Mouse (Mus musculus): ENCODE results near the gene Tmem267. TPM values are rescaled to one million over a fixed set of nuclear protein-coding genes. Genes with fewer than 3 reads are reported as not detected.
A peak's percentile ranks its signal among the peaks of the same experiment; 100 is the strongest.
"Not testable (repeated sequence)": the region's sequence is repeated elsewhere in the genome, so short reads cannot be mapped to it uniquely, and the experiment has no call there.

Tmem267 gene
- total and polyA plus RNA-seq, 2 experiments from 2014 or later: 2.2 to 24.3 TPM

GRCm38 (mm10) chr13:119599498-119599897 is 111.7 kb downstream of the Tmem267 start:
- not testable (repeated sequence) for H3K4me1 ChIP-seq (ENCODE audit: insufficient read depth, low read length); H3K27ac ChIP-seq; H3K27me3 ChIP-seq (ENCODE audit: insufficient read depth, low read length); H3K9me3 ChIP-seq (ENCODE audit: low read length); H3K4me2 ChIP-seq (ENCODE audit: low read depth, low read length); H3K4me3 ChIP-seq (ENCODE audit: low read length); ATAC-seq; H3K9ac ChIP-seq (replicated peaks; ENCODE audit: low read length); H3K36me3 ChIP-seq (ENCODE audit: insufficient read depth, low read length)
- WGBS: 79% methylated on average over 2 of the region's 2 CpGs
- DNase-seq (ENCODE audit: low spot score): peak; percentile 40

GRCm38 (mm10) chr13:119600166-119600565 is 112.3 kb downstream of the Tmem267 start:
- peak; percentile 86 for DNase-seq (ENCODE audit: low spot score)
- not testable (repeated sequence) for H3K4me2 ChIP-seq (ENCODE audit: low read depth, low read length)

DNA sequence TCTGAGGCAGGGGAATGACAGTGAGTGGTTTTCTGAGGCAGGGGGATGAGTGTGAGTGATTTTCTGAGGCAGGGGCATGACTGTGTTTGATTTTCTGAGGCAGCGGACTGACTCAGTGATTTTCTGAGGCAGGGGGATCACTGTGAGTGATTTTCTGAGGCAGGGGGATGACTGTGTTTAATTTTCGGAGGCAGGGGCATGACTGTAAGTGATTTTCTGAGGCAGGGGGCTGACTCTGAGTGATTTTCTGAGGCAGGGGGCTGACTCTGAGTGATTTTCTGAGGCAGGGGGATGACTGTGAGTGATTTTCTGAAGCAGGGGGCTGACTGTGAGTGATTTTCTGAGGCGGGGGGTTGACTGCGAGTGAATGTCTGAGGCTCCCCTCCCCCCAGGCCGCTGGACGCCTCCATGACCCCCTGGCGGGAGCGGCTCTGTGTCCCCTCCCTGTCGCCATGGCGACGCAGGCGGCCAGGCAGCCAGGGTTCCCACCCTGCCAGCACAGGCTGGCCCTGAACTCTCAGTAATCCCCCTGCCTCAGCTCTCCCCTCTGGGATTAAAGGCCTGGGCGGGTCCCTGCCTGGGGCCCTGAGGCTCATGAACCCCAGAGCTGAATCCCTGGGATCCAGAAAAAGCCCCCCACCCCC is 115.0 kb downstream of the Tmem267 start:
- 32% methylated on average over 12 of the region's 13 CpGs for WGBS
- peak; percentile 36 for DNase-seq (ENCODE audit: low spot score)

More at GRCm38 (mm10) chr13:119600166-119600565, 112.3 kb downstream of the Tmem267 start:
- not testable (repeated sequence) for H3K36me3 ChIP-seq (ENCODE audit: insufficient read depth, low read length); ATAC-seq; H3K27ac ChIP-seq; H3K4me3 ChIP-seq (ENCODE audit: low read length); H3K9ac ChIP-seq (replicated peaks; ENCODE audit: low read length); H3K4me1 ChIP-seq (ENCODE audit: insufficient read depth, low read length); H3K27me3 ChIP-seq (ENCODE audit: insufficient read depth, low read length); H3K9me3 ChIP-seq (ENCODE audit: low read length)

GRCm38 (mm10) chr13:119603890-119604289 is 116.1 kb downstream of the Tmem267 start:
- 94% methylated on average over 6 of the region's 8 CpGs for WGBS
- TF ChIP-seq CTCF (IDR thresholded peaks at IDR 0.05; ENCODE audit: low read depth): peak; percentile 8; the same call in 1 of the 2 replicates
- peak; percentile 22 for DNase-seq (ENCODE audit: low spot score)
- H3K36me3 ChIP-seq (ENCODE audit: insufficient read depth, low read length); H3K4me1 ChIP-seq (ENCODE audit: insufficient read depth, low read length); H3K4me2 ChIP-seq (ENCODE audit: low read depth, low read length); H3K27me3 ChIP-seq (ENCODE audit: insufficient read depth, low read length); H3K27ac ChIP-seq; H3K9me3 ChIP-seq (ENCODE audit: low read length); H3K4me3 ChIP-seq (ENCODE audit: low read length); H3K9ac ChIP-seq (replicated peaks; ENCODE audit: low read length): not testable (repeated sequence)
- ATAC-seq: peak; percentile 37; the same call in 1 of the 2 replicates

More for the DNA sequence above, 115.0 kb downstream of the Tmem267 start:
- H3K4me2 ChIP-seq (ENCODE audit: low read depth, low read length); H3K4me1 ChIP-seq (ENCODE audit: insufficient read depth, low read length); ATAC-seq; H3K4me3 ChIP-seq (ENCODE audit: low read length); H3K27me3 ChIP-seq (ENCODE audit: insufficient read depth, low read length); H3K36me3 ChIP-seq (ENCODE audit: insufficient read depth, low read length); H3K27ac ChIP-seq; H3K9ac ChIP-seq (replicated peaks; ENCODE audit: low read length); H3K9me3 ChIP-seq (ENCODE audit: low read length): not testable (repeated sequence)

GRCm38 (mm10) chr13:119604322-119604721 is 116.5 kb downstream of the Tmem267 start:
- ATAC-seq: peak; percentile 6; the same call in 1 of the 2 replicates
- H3K9me3 ChIP-seq (ENCODE audit: low read length); H3K4me1 ChIP-seq (ENCODE audit: insufficient read depth, low read length); H3K4me2 ChIP-seq (ENCODE audit: low read depth, low read length); H3K36me3 ChIP-seq (ENCODE audit: insufficient read depth, low read length); H3K27ac ChIP-seq; H3K9ac ChIP-seq (replicated peaks; ENCODE audit: low read length); H3K4me3 ChIP-seq (ENCODE audit: low read length); H3K27me3 ChIP-seq (ENCODE audit: insufficient read depth, low read length); DNase-seq (ENCODE audit: low spot score): not testable (repeated sequence)
- 92% methylated on average over 7 of the region's 9 CpGs for WGBS

- no peaks in the 10 kb centered on the region for H3K27me3 ChIP-seq (ENCODE audit: insufficient read depth, low read length)
- TF ChIP-seq CTCF (IDR thresholded peaks at IDR 0.05; ENCODE audit: low read depth): no peak
- H3K27ac ChIP-seq: no peak overlapping the region
- no peaks in the 10 kb centered on the region for H3K9me3 ChIP-seq (ENCODE audit: low read length)
- no peak for ATAC-seq
- no peak overlapping the region for H3K4me2 ChIP-seq (ENCODE audit: low read depth, low read length)
- DNase-seq (ENCODE audit: low spot score): no peak
- H3K4me3 ChIP-seq (ENCODE audit: low read length): no peak overlapping the region
- H3K9ac ChIP-seq (replicated peaks; ENCODE audit: low read length): no peak overlapping the region
- no peaks in the 10 kb centered on the region for H3K4me1 ChIP-seq (ENCODE audit: insufficient read depth, low read length)
- 97% methylated on average over 3 of the region's 3 CpGs for WGBS
- no peaks in the 10 kb centered on the region for H3K36me3 ChIP-seq (ENCODE audit: insufficient read depth, low read length)
Observed at GRCm38 (mm10) chr13:119618841-119619240, 131.0 kb downstream of the Tmem267 start.

DNA sequence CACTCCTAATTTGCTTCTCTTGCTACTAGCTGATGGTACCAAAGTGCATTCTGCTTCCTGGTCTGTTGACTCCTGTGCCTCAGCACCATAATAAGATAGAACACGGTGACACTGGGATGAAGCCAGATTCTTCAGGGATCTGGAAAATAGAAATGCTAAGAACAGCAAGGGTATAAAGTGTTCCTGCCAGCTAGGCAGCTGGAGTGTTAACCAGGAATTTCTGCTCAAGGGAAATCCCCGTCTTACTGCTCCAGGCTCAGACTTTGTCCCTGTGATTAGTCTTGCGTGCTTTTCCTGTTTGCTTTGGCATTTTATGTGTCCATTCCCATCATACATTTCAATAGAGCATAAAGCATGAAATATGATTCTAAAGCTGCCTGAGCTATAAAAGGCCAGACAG is 131.9 kb downstream of the Tmem267 start:
- no peaks in the 10 kb centered on the region for H3K36me3 ChIP-seq (ENCODE audit: insufficient read depth, low read length)
- H3K4me1 ChIP-seq (ENCODE audit: insufficient read depth, low read length): no peaks in the 10 kb centered on the region
- DNase-seq (ENCODE audit: low spot score) (no peak), ATAC-seq (no peak)
- no peak overlapping the region for H3K4me3 ChIP-seq (ENCODE audit: low read length)
- no peaks in the 10 kb centered on the region for H3K27me3 ChIP-seq (ENCODE audit: insufficient read depth, low read length)
- WGBS: 63% methylated on average over 3 of the region's 3 CpGs
- H3K9me3 ChIP-seq (ENCODE audit: low read length): no peaks in the 10 kb centered on the region
- H3K27ac ChIP-seq: no peak overlapping the region
- TF ChIP-seq CTCF (IDR thresholded peaks at IDR 0.05; ENCODE audit: low read depth): no peak
- H3K4me2 ChIP-seq (ENCODE audit: low read depth, low read length): no peak overlapping the region
- H3K9ac ChIP-seq (replicated peaks; ENCODE audit: low read length): no peak overlapping the region
